Mouse (Mus musculus) spleen, postnatal 4 days (tissue): ENCODE results near the gene Zfp169.
"Not testable (repeated sequence)": the region's sequence is repeated elsewhere in the genome, so short reads cannot be mapped to it uniquely, and the experiment has no call there.

Source experiments
- DNase-seq, 2 experiments: peaks; one replicate each; pipeline ENCODE4 v3.0.0; 2022; ENCODE audit warnings: low spot score in 2 of 2

Gene Zfp169

DNA sequence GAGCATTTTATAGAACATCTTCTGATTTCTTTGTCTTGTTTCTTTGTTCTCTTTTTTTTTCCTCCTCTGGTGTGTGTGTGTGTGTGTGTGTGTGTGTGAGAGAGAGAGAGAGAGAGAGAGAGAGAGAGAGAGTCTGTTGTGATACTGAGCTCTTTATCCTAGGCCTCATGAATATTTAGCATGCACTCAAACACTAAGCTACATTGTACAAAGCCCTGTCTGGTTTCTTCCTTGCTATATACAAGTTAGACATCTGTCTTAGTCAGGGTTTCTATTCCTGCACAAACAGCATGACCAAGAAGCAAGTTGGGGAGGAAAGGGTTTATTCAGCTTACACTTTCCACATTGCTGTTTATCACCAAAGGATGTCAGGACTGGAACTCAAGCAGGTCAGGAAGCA lies 5.9 kb upstream of the Zfp169 start:
- DNase-seq = not testable (repeated sequence)

DNA sequence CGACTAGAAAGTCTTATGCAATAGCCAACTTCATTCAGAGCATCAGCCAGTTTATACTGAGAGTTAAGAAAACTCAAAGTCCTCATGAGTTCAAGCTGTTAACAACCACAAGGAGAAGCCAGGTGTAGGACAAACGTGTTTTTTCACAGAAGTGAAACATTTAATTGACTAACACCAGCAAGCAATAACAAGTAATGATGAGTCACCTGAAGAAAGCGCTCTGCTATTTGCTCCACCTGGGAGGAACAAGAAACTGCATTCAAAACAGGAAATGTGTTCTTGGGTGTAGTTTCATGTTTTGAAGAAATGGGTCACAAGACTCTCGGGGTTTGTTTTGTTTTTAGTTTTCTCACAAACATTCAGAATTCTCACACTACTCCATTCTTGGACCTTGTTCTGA lies 2.6 kb upstream of the Zfp169 start:
- DNase-seq = no peak

DNA sequence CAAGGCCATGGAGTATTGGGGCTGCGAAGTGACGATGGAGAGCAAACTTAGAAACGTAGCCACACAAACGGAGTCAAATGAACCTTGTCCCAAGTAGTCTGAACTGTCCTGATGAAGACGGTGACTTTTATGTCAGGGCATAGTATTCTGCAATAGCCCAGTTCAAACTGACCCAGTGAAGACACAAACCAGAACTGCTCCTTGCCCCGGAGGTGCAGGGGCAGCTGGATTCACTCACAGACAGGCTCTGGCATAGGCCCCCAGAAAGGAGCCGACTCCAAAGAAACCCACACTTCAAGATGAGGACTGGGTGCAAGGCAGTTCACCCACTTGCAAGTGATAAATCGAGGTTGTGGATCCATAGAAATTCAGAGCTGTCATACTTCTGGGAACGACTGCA lies 4.6 kb downstream of the Zfp169 start:
- no peak for DNase-seq

DNA sequence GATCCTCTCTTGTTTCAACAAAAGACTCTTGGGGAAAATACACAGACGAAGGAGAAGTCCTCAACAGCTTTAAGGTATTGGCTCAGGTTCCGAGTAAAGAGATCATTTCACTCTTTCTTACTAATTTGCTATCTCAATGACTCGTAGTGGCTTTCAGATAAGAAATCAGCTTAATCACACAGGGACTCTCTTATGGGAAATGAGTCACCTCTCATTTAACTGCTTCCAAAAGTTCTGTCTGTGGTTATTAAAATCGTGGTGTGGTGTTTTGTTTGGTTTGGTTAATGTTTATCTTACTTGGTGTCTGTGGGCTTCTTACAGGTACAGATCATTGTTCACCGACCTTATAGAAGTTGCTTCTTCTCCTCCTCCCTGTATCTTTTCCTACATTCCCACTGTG lies 10.8 kb downstream of the Zfp169 start:
- no peak for DNase-seq

DNA sequence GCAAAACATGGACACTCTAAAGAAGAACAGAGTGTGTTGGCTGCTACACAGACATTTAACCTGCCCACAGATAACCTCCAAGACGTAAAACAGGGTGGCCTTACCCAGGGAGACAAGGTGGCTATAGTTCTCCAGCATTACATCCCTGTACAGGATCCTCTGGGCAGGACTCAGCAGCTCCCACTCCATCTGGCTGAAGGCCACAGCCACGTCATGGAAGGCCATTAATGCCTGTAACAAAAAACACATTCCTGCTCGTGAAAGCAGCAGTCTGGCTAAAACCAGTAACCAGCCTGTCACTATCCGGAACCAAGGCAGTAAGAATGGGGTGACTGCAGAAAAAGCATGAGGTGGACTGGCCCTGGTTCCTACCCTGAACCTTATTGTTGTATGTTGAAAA lies 14.6 kb downstream of the Zfp169 start:
- no peak for DNase-seq

DNA sequence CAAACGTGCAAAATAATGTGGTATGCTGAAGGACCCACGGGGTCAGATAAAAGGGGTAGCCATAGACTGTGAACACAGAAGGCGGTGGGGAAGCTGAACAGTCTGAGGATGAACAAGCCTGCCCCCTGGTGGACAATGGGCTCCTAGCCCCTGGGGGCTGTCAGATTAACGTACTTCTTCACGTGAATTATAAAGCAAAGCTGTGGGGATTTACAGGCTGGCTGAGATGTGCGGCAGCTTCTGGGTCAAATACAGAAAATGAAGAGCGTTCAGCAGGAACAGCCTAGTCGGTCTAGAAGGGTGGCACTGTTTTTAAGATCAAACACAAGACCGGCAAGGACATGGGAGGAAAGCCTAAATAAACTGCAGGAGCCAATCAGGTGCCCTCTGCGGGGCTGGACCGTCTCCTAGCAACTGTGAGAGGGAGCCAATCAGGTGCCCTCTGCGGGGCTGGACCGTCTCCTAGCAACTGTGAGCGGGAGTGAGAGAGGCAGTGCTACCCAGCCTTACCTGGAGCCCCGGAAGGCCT lies 15.5 kb downstream of the Zfp169 start:
- DNase-seq = peak; percentile 23 to 76

DNA sequence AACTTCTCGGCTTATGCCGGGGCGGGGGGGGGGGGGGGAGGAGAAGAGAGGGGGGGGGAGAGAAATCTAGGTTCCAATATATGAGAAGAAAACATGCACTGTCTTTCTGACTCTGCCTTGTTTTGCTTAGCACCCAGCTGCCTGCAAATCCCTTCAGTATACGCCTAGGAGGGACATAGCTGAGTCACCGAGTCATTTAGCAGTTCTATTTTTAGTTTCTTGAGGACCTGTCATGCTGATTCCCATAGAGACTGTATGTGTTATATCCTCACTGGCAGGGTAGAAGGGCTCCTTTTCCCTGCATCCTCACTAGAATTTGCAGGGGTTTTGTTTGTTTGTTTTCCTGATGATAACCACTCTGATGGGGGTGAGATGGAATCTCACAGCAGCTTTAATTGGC lies 20.1 kb downstream of the Zfp169 start:
- DNase-seq = no peak

DNA sequence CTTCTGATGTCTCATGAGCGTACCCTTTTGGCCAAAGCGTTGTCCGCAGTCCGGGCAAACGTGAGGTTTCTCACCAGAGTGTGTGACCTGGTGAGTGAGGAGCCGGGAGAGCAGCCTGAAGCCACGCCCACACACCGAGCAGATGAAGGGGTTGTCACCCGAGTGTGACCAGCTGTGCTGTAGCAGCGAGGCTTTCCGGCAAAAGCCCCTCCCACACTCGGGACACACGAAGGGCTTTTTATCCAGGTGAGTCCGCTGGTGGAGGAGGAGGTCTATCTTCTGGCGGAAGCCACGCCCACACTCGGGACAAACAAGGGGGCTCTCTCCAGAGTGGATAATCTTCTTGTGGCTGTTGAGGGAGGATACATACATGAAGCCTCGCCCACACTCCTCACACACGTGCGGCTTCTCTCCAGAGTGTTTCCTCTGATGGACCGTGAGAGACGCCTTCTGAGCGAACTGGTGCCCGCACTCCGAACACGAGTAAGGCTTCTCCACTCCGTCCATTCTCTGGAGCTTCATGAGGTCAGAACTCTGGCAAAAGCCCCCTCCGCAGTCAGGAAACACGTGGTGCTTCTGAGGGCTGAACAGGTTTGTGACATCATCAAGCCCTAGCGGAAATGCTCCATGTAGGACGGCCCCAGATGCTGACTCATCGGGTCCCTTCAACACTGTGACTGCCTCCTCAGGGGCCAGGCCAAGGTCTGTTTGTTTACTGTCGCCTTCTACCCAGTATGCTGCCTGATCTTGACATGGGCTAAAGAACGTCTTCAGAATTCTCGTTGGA lies 22.7 kb downstream of the Zfp169 start:
- DNase-seq = no peak

DNA sequence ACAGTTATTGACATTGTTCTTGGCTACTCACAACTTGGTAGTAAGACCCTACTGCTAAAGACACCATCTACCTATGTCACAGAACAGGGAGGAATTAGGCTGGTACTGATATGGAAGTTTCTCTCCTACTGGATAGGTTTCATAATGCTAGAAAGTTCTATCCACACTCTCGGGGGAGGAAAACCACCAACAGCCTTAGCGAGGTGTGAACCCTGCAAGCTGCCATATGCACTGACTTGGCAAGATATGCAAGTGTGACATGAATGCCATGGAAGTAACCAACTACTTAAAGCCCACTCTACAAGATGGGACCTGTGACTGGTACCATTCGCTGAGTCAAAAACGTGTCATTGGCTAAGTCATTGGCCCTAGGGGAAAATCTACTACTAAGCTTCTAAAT lies 29.6 kb downstream of the Zfp169 start:
- DNase-seq = no peak

DNA sequence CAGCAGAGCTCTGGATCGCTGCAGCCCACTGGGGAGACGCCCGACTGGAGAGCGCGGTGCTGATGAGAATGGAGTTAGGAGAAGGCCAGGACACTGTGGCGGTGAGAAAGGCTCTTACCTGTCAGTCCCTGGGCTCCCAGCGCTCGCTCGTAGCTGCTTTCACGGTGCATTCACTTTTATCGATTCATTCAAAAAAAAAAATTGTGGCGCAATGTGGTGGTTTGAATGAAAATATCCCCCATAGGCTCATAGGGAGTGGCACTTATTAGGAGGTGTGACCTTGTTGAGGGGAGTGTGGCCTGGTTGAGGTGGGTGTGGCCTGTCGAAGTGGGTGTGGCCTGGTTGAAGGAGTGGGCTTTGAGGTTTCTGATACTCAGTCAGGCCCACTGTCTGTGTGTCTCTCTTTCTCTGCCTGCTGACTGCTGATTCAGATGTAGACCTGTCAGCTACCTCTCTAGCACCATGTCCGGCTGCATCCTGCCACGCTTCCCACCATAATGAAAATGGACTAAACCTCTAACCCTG lies 44.5 kb downstream of the Zfp169 start:
- DNase-seq = no peak

DNA sequence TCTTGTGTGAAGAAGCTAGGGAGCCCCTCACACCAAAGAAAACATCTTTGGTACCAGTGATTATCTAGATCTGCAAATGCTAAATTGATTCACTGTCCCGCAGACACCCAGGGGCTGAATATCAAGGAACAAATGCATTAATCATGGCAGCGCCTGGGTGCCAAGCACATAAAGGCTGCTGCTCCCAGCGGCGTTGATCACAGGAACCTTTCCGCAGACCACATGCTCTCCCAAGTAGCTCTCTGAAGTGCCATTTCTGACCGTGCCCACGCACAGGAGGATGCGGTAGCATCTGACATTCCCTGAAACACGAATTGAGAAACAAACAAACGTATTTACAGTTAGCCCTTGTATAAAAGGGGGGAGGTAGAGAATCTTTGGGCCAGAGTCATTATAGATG lies 47.1 kb downstream of the Zfp169 start:
- DNase-seq = no peak

DNA sequence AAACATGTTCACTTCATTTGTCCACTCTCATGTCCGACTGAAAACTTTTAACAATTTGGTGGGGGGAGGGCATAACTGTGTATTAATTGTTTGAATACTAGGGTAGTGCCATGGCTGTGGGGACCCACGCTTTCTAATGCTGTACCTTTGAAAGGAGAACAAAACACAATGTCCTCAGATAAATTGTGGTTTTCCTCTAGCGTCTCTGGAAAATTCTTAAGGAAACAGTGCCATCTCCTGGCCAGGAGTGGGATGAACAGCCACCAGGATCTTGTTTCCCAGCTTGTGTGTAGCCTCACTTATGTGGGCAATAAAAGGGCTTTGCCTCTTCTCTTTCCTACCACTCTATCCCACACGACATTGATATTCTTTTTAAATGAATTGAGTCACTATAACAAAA lies 49.1 kb downstream of the Zfp169 start:
- peak; percentile 19 to 67 for DNase-seq

DNA sequence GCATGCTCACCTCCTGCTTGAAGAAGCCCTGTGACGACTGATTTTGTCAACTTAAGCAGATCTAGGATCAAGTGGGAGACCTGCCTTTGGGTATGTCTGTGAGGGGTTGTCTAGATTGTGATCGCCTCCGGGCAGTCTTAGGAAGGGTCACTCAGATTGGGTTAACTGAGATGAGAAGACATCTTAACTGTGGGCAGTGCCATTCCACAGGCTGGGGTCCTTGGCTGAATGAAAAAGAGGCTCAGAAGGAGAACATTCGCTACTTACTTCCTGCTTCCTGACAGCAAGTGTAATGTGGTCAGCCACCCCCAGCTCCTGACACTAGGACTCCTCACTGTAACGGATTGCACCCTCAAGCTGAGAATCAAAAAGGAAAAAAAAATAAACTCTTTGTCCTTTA lies 54.0 kb downstream of the Zfp169 start:
- DNase-seq = no peak

DNA sequence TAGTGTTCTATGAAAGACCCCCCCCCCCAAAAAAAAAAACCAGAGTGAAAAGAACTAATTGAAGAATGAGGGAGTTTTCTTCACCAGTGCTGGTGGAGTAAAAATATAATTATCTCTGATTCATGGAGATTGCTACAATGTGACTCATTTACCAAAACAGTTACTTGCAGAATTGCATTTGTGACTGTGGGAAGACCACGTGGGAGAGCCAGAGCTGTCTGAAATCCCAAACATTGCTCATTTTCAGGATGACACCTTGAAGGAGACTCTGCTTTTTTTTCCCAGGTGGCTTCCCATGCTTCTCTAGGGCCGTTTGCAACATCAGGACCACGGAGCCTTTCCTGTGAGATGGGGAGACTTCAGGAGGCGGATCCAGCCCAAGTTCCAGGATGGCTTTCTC lies 65.1 kb downstream of the Zfp169 start:
- no peak for DNase-seq

DNA sequence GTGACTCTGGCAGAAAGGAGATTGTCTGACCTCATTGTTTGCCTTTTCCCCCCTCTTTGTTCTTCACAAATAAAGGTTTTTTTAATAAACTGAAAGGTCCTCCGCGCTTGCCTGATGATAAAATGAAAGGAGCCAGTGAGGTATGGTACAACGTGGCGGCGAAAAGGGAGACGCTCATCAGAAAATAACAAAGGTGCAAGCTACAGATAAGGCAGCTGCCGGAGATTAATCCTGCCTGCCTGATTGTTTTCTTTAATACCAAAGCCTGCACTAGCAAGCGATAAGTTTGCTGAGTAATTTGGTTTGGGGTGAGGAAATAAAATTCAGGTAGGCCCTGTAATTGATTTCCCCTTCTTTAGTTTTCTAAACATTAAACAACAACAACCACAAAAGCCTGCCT lies 69.3 kb downstream of the Zfp169 start:
- DNase-seq = no peak

DNA sequence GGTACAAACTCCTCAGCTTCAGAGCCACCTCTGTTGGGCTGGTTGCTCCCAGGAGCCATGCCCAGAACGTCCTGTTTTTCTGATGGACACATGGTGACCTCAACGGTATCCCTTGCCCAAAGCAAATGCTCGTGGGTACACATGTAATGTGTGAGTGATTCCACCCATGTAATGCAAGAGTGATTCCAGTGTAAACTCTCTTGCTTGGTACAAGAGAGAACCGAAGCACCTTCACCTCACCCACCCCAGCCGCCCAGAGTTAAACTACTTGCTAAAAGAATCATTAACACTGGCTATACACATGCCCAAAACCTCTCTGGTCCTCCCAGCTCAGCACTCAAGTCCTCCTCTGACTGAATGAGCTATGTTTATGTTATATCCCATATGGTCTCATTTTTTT lies 74.9 kb downstream of the Zfp169 start:
- DNase-seq = no peak
